Mouse (Mus musculus) adrenal gland, postnatal 14 days (tissue): ENCODE measurements around the gene Hs3st1. TPM values are rescaled to one million over a fixed set of nuclear protein-coding genes. Genes with fewer than 3 reads are reported as not detected.
A peak's percentile ranks its signal among the peaks of the same experiment; 100 is the strongest.

Source experiments
- DNase-seq: peaks from one replicate; pipeline ENCODE4 v3.0.0; 2021; ENCODE audit warnings: mixed read lengths
- total RNA-seq: library from RNA; stranded (reverse); gene quantifications from 2 replicates; pipeline ENCODE4 v1.2.3, GENCODE M21; 2021

The Hs3st1 gene
- total RNA-seq, 1 experiment from 2014 or later, result 14.6 TPM

DNA sequence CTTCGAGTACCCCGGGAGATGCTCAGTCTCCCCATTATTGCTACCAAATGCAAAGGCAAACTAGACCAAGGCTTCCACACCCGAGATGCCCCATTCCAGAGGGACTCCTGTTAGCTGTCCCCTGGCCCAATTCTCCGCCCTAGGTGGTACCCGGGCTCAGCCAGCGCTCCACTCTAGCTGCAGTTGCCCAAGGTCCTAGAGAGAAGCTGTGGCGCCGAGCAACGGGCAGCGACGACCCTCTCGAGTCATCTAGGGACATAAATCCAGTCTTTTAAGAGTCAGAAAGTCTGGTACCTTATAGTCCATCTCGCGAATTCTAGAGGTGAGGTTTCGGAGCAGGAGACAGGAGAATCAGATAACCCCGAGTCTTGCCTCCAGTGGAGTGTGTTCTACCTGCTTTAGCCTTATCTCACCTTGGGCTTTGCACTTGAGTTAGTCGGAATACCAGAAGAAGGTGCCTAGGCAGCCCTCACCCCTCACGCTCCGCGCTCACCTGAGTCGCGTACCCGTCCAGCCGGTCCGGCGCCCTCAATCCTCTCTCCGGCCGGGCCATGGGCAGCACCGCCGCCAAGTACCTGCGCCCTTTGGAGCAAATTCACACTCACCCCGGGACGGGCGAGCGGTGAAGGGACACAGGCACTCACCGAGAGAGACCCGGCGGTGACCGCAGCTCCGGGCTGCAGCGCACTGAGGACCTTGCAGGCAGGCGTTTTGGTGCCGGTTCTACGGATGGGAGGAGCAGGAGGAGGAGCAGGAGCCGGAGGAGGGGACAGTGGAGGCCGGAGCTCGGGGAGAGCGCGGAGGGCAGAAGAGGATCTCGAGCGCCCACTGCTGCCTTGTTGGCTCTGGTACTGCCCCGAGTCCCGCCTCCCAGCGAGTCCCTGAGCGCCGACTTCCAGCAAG lies 111.1 kb downstream of the Hs3st1 start:
- peak; percentile 95 for DNase-seq

- DNase-seq, result no peak
Observed at GRCm38 (mm10) chr5:39643260-39643923, 111.9 kb downstream of the Hs3st1 start.

DNA sequence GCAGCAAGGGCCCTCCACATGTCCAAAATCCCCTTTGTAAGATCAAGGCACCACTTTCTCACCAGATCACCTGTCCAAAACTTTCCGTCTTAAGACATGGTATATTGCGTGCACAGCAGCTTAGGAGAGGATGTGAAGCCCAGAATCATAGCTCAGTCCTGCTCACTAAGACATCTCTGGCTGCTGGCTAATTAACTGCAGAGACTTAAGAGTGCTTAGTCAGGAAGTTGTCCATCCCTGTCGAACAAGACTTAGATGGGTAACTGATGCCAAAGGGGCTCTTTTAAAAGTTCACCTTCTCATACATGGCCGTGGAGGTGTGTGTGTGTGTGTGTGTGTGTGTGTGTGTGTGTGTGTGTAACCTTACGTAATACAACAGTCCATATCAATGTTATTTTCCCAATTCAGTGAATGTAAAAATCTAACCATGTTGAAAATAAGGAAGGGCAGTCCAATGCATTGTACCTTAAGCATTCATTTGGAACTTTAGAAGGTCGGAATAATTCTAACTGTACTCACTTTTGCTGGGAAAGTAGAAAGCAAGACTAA lies 113.0 kb downstream of the Hs3st1 start:
- DNase-seq, result no peak

- peak; percentile 83 for DNase-seq
Observed at GRCm38 (mm10) chr5:39639438-39640177, 115.7 kb downstream of the Hs3st1 start.

- DNase-seq, result no peak
Observed at GRCm38 (mm10) chr5:39638926-39639325, 116.3 kb downstream of the Hs3st1 start.

DNA sequence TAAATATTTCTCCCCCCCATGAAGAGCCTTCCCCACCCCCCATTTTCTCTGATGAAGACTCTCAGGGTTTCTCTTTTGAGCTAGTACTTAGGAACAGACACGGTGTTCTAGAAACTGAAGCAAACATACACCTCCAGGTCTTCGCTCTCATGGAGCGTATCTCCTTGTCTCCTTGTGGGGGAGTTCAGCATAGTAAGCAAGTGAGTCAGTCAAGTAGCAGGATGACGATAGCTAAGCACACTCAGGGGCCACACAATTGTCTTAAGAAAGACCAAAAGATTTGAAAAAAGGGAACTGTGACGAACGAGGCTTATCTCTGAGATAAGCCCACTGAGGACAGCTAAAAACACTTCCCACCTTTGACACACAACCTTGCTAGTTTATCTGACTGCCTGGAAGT lies 117.4 kb downstream of the Hs3st1 start:
- DNase-seq, result no peak

GRCm38 (mm10) chr5:39636090-39636489 lies 119.2 kb downstream of the Hs3st1 start:
- DNase-seq, result no peak

GRCm38 (mm10) chr5:39634300-39635047 lies 120.8 kb downstream of the Hs3st1 start:
- no peak for DNase-seq

- DNase-seq, result no peak
Observed at GRCm38 (mm10) chr5:39633206-39633605, 122.1 kb downstream of the Hs3st1 start.

DNA sequence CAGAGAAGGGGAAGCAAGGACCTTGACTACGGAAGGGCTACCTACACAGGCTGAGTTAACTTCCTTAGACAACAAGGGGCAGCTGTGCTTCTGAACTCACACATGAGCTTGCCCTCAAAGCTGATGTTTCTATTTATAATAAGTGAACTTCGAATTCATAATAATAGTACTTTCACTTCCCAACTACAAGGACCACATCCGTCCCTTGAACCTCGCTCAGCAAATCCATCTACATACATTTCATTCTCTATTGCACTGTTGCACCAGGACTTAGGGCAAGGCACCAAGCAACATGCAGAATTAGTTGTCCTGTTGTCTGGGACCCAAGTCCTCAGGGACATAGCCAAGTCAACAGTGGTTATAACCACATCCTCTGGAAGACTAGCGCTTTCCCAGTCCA lies 124.4 kb downstream of the Hs3st1 start:
- DNase-seq, result no peak

GRCm38 (mm10) chr5:39625037-39625473 lies 130.2 kb downstream of the Hs3st1 start:
- peak; percentile 11 for DNase-seq

- no peak for DNase-seq
Observed at GRCm38 (mm10) chr5:39624218-39624590, 131.1 kb downstream of the Hs3st1 start.

DNA sequence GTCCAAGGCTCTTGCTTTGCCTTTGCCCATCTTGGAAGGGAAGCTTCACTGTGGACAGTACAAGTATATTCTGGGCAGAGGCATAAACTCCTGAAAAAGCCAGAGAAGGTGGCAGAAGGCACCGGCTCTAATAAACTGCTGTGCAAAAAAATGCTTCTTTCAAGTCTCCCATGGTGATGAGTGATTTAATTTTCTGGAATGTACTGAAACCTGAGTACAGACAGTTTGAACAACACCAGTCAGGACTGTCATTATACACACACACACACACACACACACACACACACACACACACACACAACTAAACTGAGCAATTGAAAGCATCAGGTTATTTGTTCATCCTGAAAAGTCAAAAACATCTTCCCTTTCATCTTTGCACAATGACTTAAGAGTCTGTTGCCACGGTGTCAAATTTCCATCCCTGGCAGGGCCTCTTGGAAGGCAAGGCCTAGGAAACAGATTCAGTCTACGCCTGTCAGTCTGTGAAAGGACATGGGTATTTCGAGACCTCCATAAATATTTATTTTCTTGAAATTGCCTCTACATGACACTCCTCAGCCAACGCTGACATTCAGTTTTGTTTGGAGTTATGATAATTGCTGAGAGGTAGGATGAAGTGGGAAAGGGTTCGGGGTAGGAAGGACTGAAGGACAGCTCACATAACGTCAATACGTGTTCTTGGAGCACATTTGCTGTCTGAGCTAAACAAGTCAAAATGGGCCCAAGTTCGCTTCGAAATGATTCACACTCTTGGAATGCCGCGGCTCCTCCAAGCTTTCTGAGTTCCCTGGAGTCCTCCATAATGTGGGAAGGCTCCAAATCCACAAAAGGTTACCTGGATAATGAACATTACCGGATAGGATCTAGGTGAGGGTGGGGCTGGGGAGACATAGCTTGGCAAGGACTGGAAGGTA lies 131.7 kb downstream of the Hs3st1 start:
- DNase-seq, result no peak

- peak; percentile 60 for DNase-seq
Observed at GRCm38 (mm10) chr5:39620206-39620866, 134.9 kb downstream of the Hs3st1 start.

DNA sequence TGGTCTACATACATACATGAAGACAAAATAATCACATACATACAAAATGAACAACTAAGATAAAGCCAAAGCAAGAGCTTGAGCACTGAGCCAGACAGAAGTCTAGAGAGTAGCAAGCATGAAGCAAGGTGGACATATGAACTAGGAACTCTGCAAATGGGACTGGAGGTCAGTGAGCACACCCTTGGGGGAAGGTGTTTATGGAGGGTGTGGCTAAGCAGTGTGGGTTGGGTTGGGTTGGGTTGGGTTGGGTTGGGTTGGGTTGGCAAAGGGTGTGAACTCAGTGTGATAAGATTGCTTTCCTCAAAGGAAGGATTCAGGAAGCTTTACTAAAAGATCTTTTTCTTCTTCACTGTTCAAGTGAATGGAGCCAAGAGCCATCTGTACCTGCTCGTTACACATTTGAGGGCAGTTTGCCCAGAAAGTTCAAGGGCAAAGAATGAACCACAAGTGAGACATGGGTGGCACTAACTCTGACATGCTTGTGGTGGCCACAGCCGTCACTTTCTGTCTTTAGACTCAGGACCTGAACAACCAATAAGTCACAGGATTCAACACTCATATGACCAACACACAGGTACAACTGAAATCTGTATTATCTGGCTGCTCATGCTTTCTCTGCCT lies 137.8 kb downstream of the Hs3st1 start:
- no peak for DNase-seq

GRCm38 (mm10) chr5:39615202-39615601 lies 140.1 kb downstream of the Hs3st1 start:
- no peak for DNase-seq

DNA sequence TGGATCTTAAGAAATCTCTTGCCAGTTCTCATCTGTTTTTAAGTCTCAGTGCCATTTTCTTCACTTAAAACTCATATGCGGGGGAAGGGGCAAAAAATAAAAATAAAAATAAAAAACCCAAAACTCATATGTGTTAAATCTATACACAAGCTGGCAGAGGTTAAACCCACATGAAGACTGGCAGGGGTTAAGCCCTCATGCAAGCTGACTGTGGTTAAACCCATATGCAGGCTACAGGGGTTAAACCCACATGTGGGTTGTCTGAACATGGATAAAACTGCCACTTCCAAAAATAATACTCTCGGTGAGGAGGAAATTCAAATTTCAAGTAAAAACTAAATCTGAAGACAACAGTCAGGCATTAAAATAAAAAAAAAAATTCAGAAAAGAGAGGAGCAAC lies 141.7 kb downstream of the Hs3st1 start:
- DNase-seq, result no peak

DNA sequence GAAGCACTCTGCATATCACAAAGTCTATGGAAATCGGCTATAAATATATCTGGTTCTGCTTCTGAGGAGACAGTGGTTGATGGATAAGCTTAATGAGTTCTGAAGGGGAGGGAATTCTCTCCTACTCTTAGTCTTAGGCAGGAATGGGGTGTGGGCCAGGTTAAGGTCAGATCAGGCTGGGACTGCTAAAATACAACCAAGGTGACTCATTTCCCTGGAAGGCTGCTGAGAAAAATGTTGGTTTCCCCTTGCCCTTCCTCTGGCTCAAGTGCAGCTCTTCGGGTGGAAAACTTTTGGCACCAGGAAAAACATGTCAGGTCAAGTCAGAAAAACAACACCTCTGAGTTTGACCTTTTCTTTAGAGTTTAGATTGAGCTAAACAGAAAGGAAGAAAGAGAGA lies 143.0 kb downstream of the Hs3st1 start:
- DNase-seq, result peak; percentile 39

GRCm38 (mm10) chr5:39608260-39608659 lies 147.0 kb downstream of the Hs3st1 start:
- DNase-seq, result peak; percentile 25

GRCm38 (mm10) chr5:39594737-39595136 lies 160.5 kb downstream of the Hs3st1 start:
- DNase-seq, result no peak
